Mouse (Mus musculus): Measurements from ENCODE around the gene Prim2. TPM values are rescaled to one million over a fixed set of nuclear protein-coding genes. Genes with fewer than 3 reads are reported as not detected.

Prim2 gene
- polyA plus RNA-seq, 1 experiment, result 2.5 TPM

DNA sequence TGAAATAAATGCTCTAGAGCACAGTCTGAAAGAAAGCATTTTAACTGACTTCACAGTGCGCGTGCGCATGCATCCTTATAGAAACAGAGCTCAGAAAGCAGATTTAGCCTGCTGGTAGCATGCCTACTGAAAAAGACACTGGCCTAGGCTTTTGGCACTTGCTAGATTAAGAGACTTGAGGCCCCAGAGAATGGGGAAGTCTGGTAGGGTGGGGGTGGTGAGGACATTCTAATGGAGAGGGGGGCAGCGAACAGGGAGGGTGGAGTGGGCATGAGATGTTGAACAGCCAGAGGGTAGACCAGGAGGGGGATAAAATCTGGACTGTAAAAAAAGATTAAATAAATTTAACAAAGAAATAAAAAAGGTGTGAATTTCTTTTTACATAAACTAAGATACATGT lies 158.3 kb downstream of the Prim2 start:
- WGBS, result 94% methylated on average over 4 of the region's 4 CpGs
- Histone ChIP-seq H3K4me3 (ENCODE audit: low read depth, low read length) (no peak overlapping the region), H3K36me3 (ENCODE audit: control insufficient read depth, insufficient read depth, low read length) (no peaks in the 10 kb centered on the region), H3K4me1 (ENCODE audit: control insufficient read depth, insufficient read depth, insufficient read length, low read length) (no peaks in the 10 kb centered on the region), H3K27ac (ENCODE audit: insufficient read depth, low read depth, low read length) (no peak overlapping the region), H3K27me3 (ENCODE audit: control insufficient read depth, insufficient read depth, low read length) (no peaks in the 10 kb centered on the region)
- no peak for TF ChIP-seq POLR2A (IDR thresholded peaks at IDR 0.05; ENCODE audit: low read depth, low read length)
- no peak for TF ChIP-seq CTCF (IDR thresholded peaks at IDR 0.05; ENCODE audit: extremely low read depth, insufficient read length, insufficient replicate concordance, low read depth, low read length)

DNA sequence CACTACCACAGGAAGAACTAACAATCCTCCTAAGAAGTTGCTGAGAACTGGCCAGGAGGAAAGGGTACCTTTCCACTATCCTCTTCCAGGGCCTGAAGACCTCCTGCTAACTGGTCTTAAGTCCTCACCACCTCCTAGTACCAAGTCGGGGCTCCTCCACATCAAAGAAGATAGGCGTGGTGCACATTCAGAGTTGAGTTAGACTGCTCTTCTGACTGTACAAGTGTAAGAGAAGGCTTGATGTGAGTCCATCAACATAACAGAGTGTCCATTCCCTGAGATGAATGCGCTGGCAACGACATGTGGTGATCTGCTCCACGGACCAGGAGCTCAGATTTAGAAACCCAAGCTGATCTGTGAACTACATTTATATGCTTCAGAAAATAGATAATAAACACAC lies 165.2 kb downstream of the Prim2 start:
- WGBS, result 94% methylated on average over 5 of the region's 5 CpGs
- no peaks in the 10 kb centered on the region for H3K4me1 ChIP-seq (ENCODE audit: control insufficient read depth, insufficient read depth, insufficient read length, low read length)
- TF ChIP-seq CTCF (IDR thresholded peaks at IDR 0.05; ENCODE audit: extremely low read depth, insufficient read length, insufficient replicate concordance, low read depth, low read length) (no peak), POLR2A (IDR thresholded peaks at IDR 0.05; ENCODE audit: low read depth, low read length) (no peak)

DNA sequence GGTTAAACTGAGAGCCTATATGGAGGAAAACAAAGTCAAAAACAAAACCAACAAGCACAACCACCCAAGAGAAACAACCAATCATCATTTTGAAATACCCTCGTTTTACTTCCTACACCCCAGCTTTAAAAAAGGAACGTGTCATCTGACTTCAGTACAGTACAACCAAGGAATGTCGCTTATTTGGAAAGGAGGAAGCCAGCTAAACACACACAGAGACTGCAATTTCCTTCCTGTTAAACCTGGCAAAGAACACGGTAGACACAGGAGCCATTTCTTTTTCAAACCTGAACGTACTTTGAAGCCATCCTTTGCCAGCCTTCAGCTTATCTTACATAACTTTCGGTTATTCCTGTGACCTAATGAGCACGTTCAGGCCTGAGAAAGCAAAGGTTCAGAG lies 166.7 kb downstream of the Prim2 start:
- Histone ChIP-seq H3K36me3 (ENCODE audit: control insufficient read depth, insufficient read depth, low read length) (no peaks in the 10 kb centered on the region), H3K27ac (ENCODE audit: insufficient read depth, low read depth, low read length) (no peak overlapping the region), H3K4me1 (ENCODE audit: control insufficient read depth, insufficient read depth, insufficient read length, low read length) (no peaks in the 10 kb centered on the region), H3K27me3 (ENCODE audit: control insufficient read depth, insufficient read depth, low read length) (no peaks in the 10 kb centered on the region), H3K4me3 (ENCODE audit: low read depth, low read length) (no peak overlapping the region)
- TF ChIP-seq CTCF (IDR thresholded peaks at IDR 0.05; ENCODE audit: extremely low read depth, insufficient read length, insufficient replicate concordance, low read depth, low read length) (no peak), POLR2A (IDR thresholded peaks at IDR 0.05; ENCODE audit: low read depth, low read length) (no peak)
- 66% methylated on average over 7 of the region's 7 CpGs for WGBS

More for the DNA sequence above, 165.2 kb downstream of the Prim2 start:
- H3K27me3 ChIP-seq (ENCODE audit: control insufficient read depth, insufficient read depth, low read length), result no peaks in the 10 kb centered on the region
- H3K27ac ChIP-seq (ENCODE audit: insufficient read depth, low read depth, low read length), result no peak overlapping the region
- H3K4me3 ChIP-seq (ENCODE audit: low read depth, low read length), result no peak overlapping the region
- no peaks in the 10 kb centered on the region for H3K36me3 ChIP-seq (ENCODE audit: control insufficient read depth, insufficient read depth, low read length)

- Histone ChIP-seq H3K27ac (ENCODE audit: insufficient read depth, low read depth, low read length) (no peak overlapping the region), H3K36me3 (ENCODE audit: control insufficient read depth, insufficient read depth, low read length) (no peaks in the 10 kb centered on the region), H3K4me3 (ENCODE audit: low read depth, low read length) (no peak overlapping the region), H3K27me3 (ENCODE audit: control insufficient read depth, insufficient read depth, low read length) (no peaks in the 10 kb centered on the region), H3K4me1 (ENCODE audit: control insufficient read depth, insufficient read depth, insufficient read length, low read length) (no peaks in the 10 kb centered on the region)
- TF ChIP-seq POLR2A (IDR thresholded peaks at IDR 0.05; ENCODE audit: low read depth, low read length) (no peak), CTCF (IDR thresholded peaks at IDR 0.05; ENCODE audit: extremely low read depth, insufficient read length, insufficient replicate concordance, low read depth, low read length) (no peak)
- WGBS, result 60% methylated on average over 1 of the region's 1 CpGs
Measured at GRCm38 (mm10) chr1:33502298-33502697, 167.3 kb downstream of the Prim2 start.

DNA sequence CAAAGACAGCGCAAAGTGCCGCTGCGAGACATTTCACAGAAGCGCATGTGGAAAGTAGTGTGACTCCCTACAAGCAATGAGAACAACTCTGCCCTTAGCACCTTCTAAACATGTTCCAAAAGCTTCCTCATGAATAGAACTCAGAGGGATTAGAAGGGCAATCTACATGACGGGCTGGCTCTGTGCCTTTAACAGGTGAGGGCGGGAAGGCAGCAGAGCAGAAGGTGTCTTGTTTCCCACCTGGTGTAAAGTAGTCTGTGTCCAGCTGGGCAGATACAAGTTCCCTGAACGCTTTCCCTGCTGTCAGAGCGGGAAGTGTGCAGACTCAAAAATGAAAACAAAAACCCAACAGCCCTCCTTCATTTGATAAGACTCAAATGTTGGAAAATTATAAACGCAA lies 169.5 kb downstream of the Prim2 start:
- no peak overlapping the region for H3K4me3 ChIP-seq (ENCODE audit: low read depth, low read length)
- no peaks in the 10 kb centered on the region for H3K27me3 ChIP-seq (ENCODE audit: control insufficient read depth, insufficient read depth, low read length)
- H3K27ac ChIP-seq (ENCODE audit: insufficient read depth, low read depth, low read length), result no peak overlapping the region
- no peaks in the 10 kb centered on the region for H3K4me1 ChIP-seq (ENCODE audit: control insufficient read depth, insufficient read depth, insufficient read length, low read length)
- H3K36me3 ChIP-seq (ENCODE audit: control insufficient read depth, insufficient read depth, low read length), result no peaks in the 10 kb centered on the region
- TF ChIP-seq POLR2A (IDR thresholded peaks at IDR 0.05; ENCODE audit: low read depth, low read length), result no peak
- TF ChIP-seq CTCF (IDR thresholded peaks at IDR 0.05; ENCODE audit: extremely low read depth, insufficient read length, insufficient replicate concordance, low read depth, low read length), result no peak
- WGBS, result 65% methylated on average over 9 of the region's 9 CpGs

- 57% methylated on average over 4 of the region's 4 CpGs for WGBS
- TF ChIP-seq CTCF (IDR thresholded peaks at IDR 0.05; ENCODE audit: extremely low read depth, insufficient read length, insufficient replicate concordance, low read depth, low read length) (no peak), POLR2A (IDR thresholded peaks at IDR 0.05; ENCODE audit: low read depth, low read length) (no peak)
- Histone ChIP-seq H3K27me3 (ENCODE audit: control insufficient read depth, insufficient read depth, low read length) (no peaks in the 10 kb centered on the region), H3K4me1 (ENCODE audit: control insufficient read depth, insufficient read depth, insufficient read length, low read length) (no peaks in the 10 kb centered on the region), H3K4me3 (ENCODE audit: low read depth, low read length) (no peak overlapping the region), H3K36me3 (ENCODE audit: control insufficient read depth, insufficient read depth, low read length) (no peaks in the 10 kb centered on the region), H3K27ac (ENCODE audit: insufficient read depth, low read depth, low read length) (no peak overlapping the region)
Measured at GRCm38 (mm10) chr1:33499603-33500002, 170.0 kb downstream of the Prim2 start.

- H3K27ac ChIP-seq (ENCODE audit: insufficient read depth, low read depth, low read length), result no peak overlapping the region
- H3K4me1 ChIP-seq (ENCODE audit: control insufficient read depth, insufficient read depth, insufficient read length, low read length), result no peaks in the 10 kb centered on the region
- H3K27me3 ChIP-seq (ENCODE audit: control insufficient read depth, insufficient read depth, low read length), result no peaks in the 10 kb centered on the region
- no peak overlapping the region for H3K4me3 ChIP-seq (ENCODE audit: low read depth, low read length)
- H3K36me3 ChIP-seq (ENCODE audit: control insufficient read depth, insufficient read depth, low read length), result no peaks in the 10 kb centered on the region
- 84% methylated on average over 4 of the region's 4 CpGs for WGBS
- TF ChIP-seq POLR2A (IDR thresholded peaks at IDR 0.05; ENCODE audit: low read depth, low read length) (no peak), CTCF (IDR thresholded peaks at IDR 0.05; ENCODE audit: extremely low read depth, insufficient read length, insufficient replicate concordance, low read depth, low read length) (no peak)
Measured at GRCm38 (mm10) chr1:33496128-33496527, 173.5 kb downstream of the Prim2 start.

- H3K27me3 ChIP-seq (ENCODE audit: control insufficient read depth, insufficient read depth, low read length), result no peaks in the 10 kb centered on the region
- no peak overlapping the region for H3K4me3 ChIP-seq (ENCODE audit: low read depth, low read length)
- TF ChIP-seq CTCF (IDR thresholded peaks at IDR 0.05; ENCODE audit: extremely low read depth, insufficient read length, insufficient replicate concordance, low read depth, low read length) (no peak), POLR2A (IDR thresholded peaks at IDR 0.05; ENCODE audit: low read depth, low read length) (no peak)
- no peak overlapping the region for H3K27ac ChIP-seq (ENCODE audit: insufficient read depth, low read depth, low read length)
- H3K4me1 ChIP-seq (ENCODE audit: control insufficient read depth, insufficient read depth, insufficient read length, low read length), result no peaks in the 10 kb centered on the region
- H3K36me3 ChIP-seq (ENCODE audit: control insufficient read depth, insufficient read depth, low read length), result no peaks in the 10 kb centered on the region
- WGBS, result 68% methylated on average over 3 of the region's 3 CpGs
Measured at GRCm38 (mm10) chr1:33495586-33495985, 174.0 kb downstream of the Prim2 start.

All from small intestine, adult 2 months (tissue).